8 mouse cellular contexts compared by ENCODE assay signal in genomic region chr3:38254896-38255295, GRCm38 (mm10).
DNase-seq lines count a peak whose midpoint lies in the region; ATAC-seq and TF ChIP-seq lines count a peak whose summit lies in the region.

No protein-coding gene starts in this region.

- H3K36me3 ChIP-seq in neural tube, embryonic 14.5 days (ENCODE audit: control insufficient read depth, insufficient read depth, low read length), result no peaks in the 10 kb centered on the region
- no peaks in the 10 kb centered on the region for H3K36me3 ChIP-seq in thymus, adult 2 months (ENCODE audit: control insufficient read depth, insufficient read depth, low read length)

- whole genome bisulfite sequencing in neural tube, embryonic 14.5 days, result 51% methylated on average over 2 of the region's 2 CpGs
- WGBS in thymus, adult 2 months, result 86% methylated on average over 2 of the region's 2 CpGs

- TF ChIP-seq POLR2A in thymus, adult 2 months (IDR thresholded peaks at IDR 0.05; ENCODE audit: control insufficient read depth, extremely low read depth, insufficient read depth, low read length, poor library complexity), result no peak

- intact Hi-C loops in left cerebral cortex, postnatal 10 days (cut with DNase I), result loop anchor here (2.0 to 10.0 kb wide), 2 partner anchors 230 to 594 kb away; partner anchors contain the start of gene Ankrd50

- H3K9me3 ChIP-seq in neural tube, embryonic 14.5 days (ENCODE audit: control insufficient read depth, low read length), result no peaks in the 10 kb centered on the region

- no peak overlapping the region for H3K4me2 ChIP-seq in neural tube, embryonic 14.5 days (ENCODE audit: low read depth, low read length)

- peak; percentile 51 for DNase-seq in adrenal gland, adult 2 months
- DNase-seq in adrenal gland, adult 8-10 months, result no peak
- peak; percentile 81 for DNase-seq in brain, adult 2 months (ENCODE audit: low read depth, low spot score)
- peak; percentile 69 to 81 for DNase-seq in gastrocnemius, adult 8-10 months (ENCODE audit: low spot score in 2 of 2)
- DNase-seq in kidney, adult 18-20 months, result peak; percentile 61
- DNase-seq in left cerebral cortex, postnatal 10 days (ENCODE audit: extremely low spot score in 1 of 2, low spot score in 2 of 2), result peak; percentile 48 to 73
- DNase-seq in thymus, adult 2 months, result no peak

- H3K4me1 ChIP-seq in neural tube, embryonic 14.5 days (ENCODE audit: control insufficient read depth, insufficient read depth, low read length), result no peaks in the 10 kb centered on the region
- H3K4me1 ChIP-seq in thymus, adult 2 months (replicated peaks; ENCODE audit: control insufficient read depth, insufficient read depth, low read length), result peaks cover 39% of the 10 kb centered on the region

- TF ChIP-seq CTCF in thymus, adult 2 months (IDR thresholded peaks at IDR 0.05; ENCODE audit: borderline replicate concordance, control insufficient read depth, extremely low read depth, insufficient read depth, low read length, poor library complexity), result no peak

- no peak overlapping the region for H3K9ac ChIP-seq in neural tube, embryonic 14.5 days (replicated peaks; ENCODE audit: low read depth, low read length)

- no peak overlapping the region for H3K27ac ChIP-seq in neural tube, embryonic 14.5 days (ENCODE audit: low read depth, low read length)
- no peak overlapping the region for H3K27ac ChIP-seq in thymus, adult 2 months (ENCODE audit: control insufficient read depth, insufficient read depth, low read length)

- peak; percentile 80; the same call in 1 of the 2 replicates for ATAC-seq in neural tube, embryonic 14.5 days (ENCODE audit: low read depth)

- H3K27me3 ChIP-seq in neural tube, embryonic 14.5 days (ENCODE audit: control insufficient read depth, insufficient read depth, low read length), result no peaks in the 10 kb centered on the region
- no peaks in the 10 kb centered on the region for H3K27me3 ChIP-seq in thymus, adult 2 months (ENCODE audit: control insufficient read depth, insufficient read depth, low read length)

- H3K4me3 ChIP-seq in neural tube, embryonic 14.5 days (ENCODE audit: low read depth, low read length), result no peak overlapping the region
- H3K4me3 ChIP-seq in thymus, adult 2 months (ENCODE audit: control insufficient read depth, insufficient read depth, low read length), result no peak overlapping the region

Comparison
In these comparisons a context has a peak if more than half of its experiments do, and no peak if none do; other contexts are left out.
1. DNase-seq: peak in adrenal gland, adult 2 months (single experiment), brain, adult 2 months (single experiment), gastrocnemius, adult 8-10 months (2 of 2), kidney, adult 18-20 months (single experiment) and left cerebral cortex, postnatal 10 days (2 of 2); none in adrenal gland, adult 8-10 months (single experiment) and thymus, adult 2 months (single experiment).